Mouse (Mus musculus): Measurements from ENCODE around the gene Msl1. TPM values are rescaled to one million over a fixed set of nuclear protein-coding genes. Genes with fewer than 3 reads are reported as not detected.

Msl1 gene
- polyA plus RNA-seq, 1 experiment: 35.6 TPM

GRCm38 (mm10) chr11:98797909-98798308 lies 2.6 kb downstream of the Msl1 start:
- Histone ChIP-seq H3K36me3 (ENCODE audit: control insufficient read depth, insufficient read depth) (peaks cover 18% of the 10 kb centered on the region), H3ac (ENCODE audit: control insufficient read depth, insufficient read length) (no peak overlapping the region), H3K4me3 (peak overlapping the region; percentile 89), H3K79me2 (ENCODE audit: control insufficient read depth, insufficient read depth) (peaks cover 54% of the 10 kb centered on the region), H3K27me3 (ENCODE audit: control insufficient read depth, insufficient read depth, insufficient read length) (no peaks in the 10 kb centered on the region), H3K4me2 (ENCODE audit: low read depth) (peak overlapping the region; percentile 95)
- TF ChIP-seq TCF12 (IDR thresholded peaks at IDR 0.05; ENCODE audit: insufficient read depth, poor library complexity, severe bottlenecking) (no peak), SRF (IDR thresholded peaks at IDR 0.05; ENCODE audit: control insufficient read depth, insufficient read length, low read depth) (no peak), MYOG (IDR thresholded peaks at IDR 0.05; ENCODE audit: control insufficient read depth in 1 of 3, insufficient read depth in 1 of 3, insufficient read length in 2 of 3, low read depth in 2 of 3) (no peak), REST (IDR thresholded peaks at IDR 0.05; ENCODE audit: insufficient read depth, insufficient read length) (no peak), MYOD1 (IDR thresholded peaks at IDR 0.05; ENCODE audit: control insufficient read depth in 1 of 3, insufficient read length in 2 of 3, low read depth in 2 of 3) (no peak), E2F4 (IDR thresholded peaks at IDR 0.05; ENCODE audit: insufficient read depth) (no peak), POLR2AphosphoS2 (IDR thresholded peaks at IDR 0.05; ENCODE audit: insufficient read length, low read depth) (no peak), USF1 (IDR thresholded peaks at IDR 0.05; ENCODE audit: low read depth) (no peak), MAX (IDR thresholded peaks at IDR 0.05; ENCODE audit: low read depth) (no peak), CEBPB (IDR thresholded peaks at IDR 0.05; ENCODE audit: insufficient read depth, poor library complexity, severe bottlenecking) (no peak), TCF3 (IDR thresholded peaks at IDR 0.05; ENCODE audit: insufficient read length, low read depth) (no peak), POLR2A (IDR thresholded peaks at IDR 0.05; ENCODE audit: insufficient read length, low read depth) (no peak)

- Histone ChIP-seq H3K27me3 (ENCODE audit: control insufficient read depth, insufficient read depth, insufficient read length) (no peaks in the 10 kb centered on the region), H3K79me2 (ENCODE audit: control insufficient read depth, insufficient read depth) (peaks cover 19% of the 10 kb centered on the region), H3K4me2 (ENCODE audit: low read depth) (no peak within 1 kb of the TSS), H3K36me3 (ENCODE audit: control insufficient read depth, insufficient read depth) (peaks cover 56% of the 10 kb centered on the region), H3K4me3 (no peak within 1 kb of the TSS), H3ac (ENCODE audit: control insufficient read depth, insufficient read length) (no peak within 1 kb of the TSS)
- no peak for TF ChIP-seq MAX (IDR thresholded peaks at IDR 0.05; ENCODE audit: low read depth)
- no peak for TF ChIP-seq SRF (IDR thresholded peaks at IDR 0.05; ENCODE audit: control insufficient read depth, insufficient read length, low read depth)
- TF ChIP-seq TCF3 (IDR thresholded peaks at IDR 0.05; ENCODE audit: insufficient read length, low read depth): no peak
- TF ChIP-seq MYOD1 (IDR thresholded peaks at IDR 0.05; ENCODE audit: control insufficient read depth in 1 of 3, insufficient read length in 2 of 3, low read depth in 2 of 3): no peak
- no peak for TF ChIP-seq MYOG (IDR thresholded peaks at IDR 0.05; ENCODE audit: control insufficient read depth in 1 of 3, insufficient read depth in 1 of 3, insufficient read length in 2 of 3, low read depth in 2 of 3)
- TF ChIP-seq TCF12 (IDR thresholded peaks at IDR 0.05; ENCODE audit: insufficient read depth, poor library complexity, severe bottlenecking): no peak
- TF ChIP-seq POLR2A (IDR thresholded peaks at IDR 0.05; ENCODE audit: insufficient read length, low read depth): no peak
- TF ChIP-seq REST (IDR thresholded peaks at IDR 0.05; ENCODE audit: insufficient read depth, insufficient read length): no peak
- no peak for TF ChIP-seq USF1 (IDR thresholded peaks at IDR 0.05; ENCODE audit: low read depth)
- TF ChIP-seq E2F4 (IDR thresholded peaks at IDR 0.05; ENCODE audit: insufficient read depth): no peak
- no peak for TF ChIP-seq POLR2AphosphoS2 (IDR thresholded peaks at IDR 0.05; ENCODE audit: insufficient read length, low read depth)
- no peak for TF ChIP-seq CEBPB (IDR thresholded peaks at IDR 0.05; ENCODE audit: insufficient read depth, poor library complexity, severe bottlenecking)
Measured at GRCm38 (mm10) chr11:98804605-98805004, 9.3 kb downstream of the Msl1 start, which contains the start of gene Casc3. TSS of gene Casc3 (plus strand) at chr11:98804905.

GRCm38 (mm10) chr11:98808417-98808816 lies 13.1 kb downstream of the Msl1 start:
- H3K27me3 ChIP-seq (ENCODE audit: control insufficient read depth, insufficient read depth, insufficient read length): no peaks in the 10 kb centered on the region
- peaks cover 42% of the 10 kb centered on the region for H3K36me3 ChIP-seq (ENCODE audit: control insufficient read depth, insufficient read depth)
- peaks cover 34% of the 10 kb centered on the region for H3K79me2 ChIP-seq (ENCODE audit: control insufficient read depth, insufficient read depth)
- TF ChIP-seq POLR2AphosphoS2 (IDR thresholded peaks at IDR 0.05; ENCODE audit: insufficient read length, low read depth): no peak
- no peak for TF ChIP-seq TCF3 (IDR thresholded peaks at IDR 0.05; ENCODE audit: insufficient read length, low read depth)
- no peak for TF ChIP-seq POLR2A (IDR thresholded peaks at IDR 0.05; ENCODE audit: insufficient read length, low read depth)
- H3ac ChIP-seq (ENCODE audit: control insufficient read depth, insufficient read length): no peak overlapping the region
- H3K4me2 ChIP-seq (ENCODE audit: low read depth): peak overlapping the region; percentile 86
- H3K4me3 ChIP-seq: peak overlapping the region; percentile 65

DNA sequence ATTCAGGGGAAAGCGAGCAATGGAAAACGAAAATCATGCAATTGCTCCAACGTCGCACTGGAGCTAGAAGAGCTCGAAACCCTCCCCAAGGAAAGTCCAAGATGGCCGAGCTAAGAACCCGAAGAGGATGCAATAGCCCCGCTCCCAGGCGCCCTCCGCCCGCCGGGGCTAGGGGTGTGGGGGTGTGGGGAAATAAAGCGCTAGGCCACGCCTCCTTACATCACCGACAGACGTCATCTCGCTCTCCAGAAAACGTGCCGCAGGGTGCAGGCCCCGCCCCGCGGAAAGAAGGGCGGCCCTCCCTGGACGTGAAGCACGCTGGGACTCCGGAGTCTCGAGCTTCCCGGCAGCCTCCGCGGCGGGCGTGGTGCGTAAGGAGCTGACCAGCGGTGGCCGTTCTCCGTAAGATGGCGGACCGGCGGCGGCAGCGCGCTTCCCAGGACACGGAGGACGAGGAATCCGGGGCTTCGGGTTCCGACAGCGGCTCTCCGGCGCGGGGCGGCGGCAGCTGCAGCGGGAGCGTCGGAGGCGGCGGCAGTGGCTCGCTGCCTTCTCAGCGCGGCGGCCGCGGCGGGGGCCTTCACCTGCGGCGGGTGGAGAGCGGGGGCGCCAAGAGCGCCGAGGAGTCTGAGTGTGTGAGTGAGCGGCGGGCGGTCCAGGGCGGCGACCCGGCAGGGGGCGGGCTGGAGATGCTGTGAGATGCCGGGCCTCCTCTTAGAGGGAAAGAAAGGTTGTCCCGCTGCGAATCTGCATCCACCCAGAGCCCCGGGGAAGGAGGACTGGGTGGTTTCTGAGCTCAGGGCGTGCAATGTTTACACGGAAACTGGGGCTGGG lies 14.4 kb downstream of the Msl1 start:
- peak overlapping the region; percentile 65 for H3K4me3 ChIP-seq
- peaks cover 40% of the 10 kb centered on the region for H3K36me3 ChIP-seq (ENCODE audit: control insufficient read depth, insufficient read depth)
- peak overlapping the region; percentile 91 for H3K4me2 ChIP-seq (ENCODE audit: low read depth)
- peaks cover 47% of the 10 kb centered on the region for H3K79me2 ChIP-seq (ENCODE audit: control insufficient read depth, insufficient read depth)
- peak overlapping the region; percentile 62 for H3ac ChIP-seq (ENCODE audit: control insufficient read depth, insufficient read length)
- no peaks in the 10 kb centered on the region for H3K27me3 ChIP-seq (ENCODE audit: control insufficient read depth, insufficient read depth, insufficient read length)
- peak; percentile 72 for TF ChIP-seq REST (IDR thresholded peaks at IDR 0.05; ENCODE audit: insufficient read depth, insufficient read length)
- TF ChIP-seq MYOG (IDR thresholded peaks at IDR 0.05; ENCODE audit: control insufficient read depth in 1 of 3, insufficient read depth in 1 of 3, insufficient read length in 2 of 3, low read depth in 2 of 3): peak in 1 of 3 experiments; percentile 43
- TF ChIP-seq SRF (IDR thresholded peaks at IDR 0.05; ENCODE audit: control insufficient read depth, insufficient read length, low read depth): peak; percentile 51
- TF ChIP-seq MYOD1 (IDR thresholded peaks at IDR 0.05; ENCODE audit: control insufficient read depth in 1 of 3, insufficient read length in 2 of 3, low read depth in 2 of 3): peak in 1 of 3 experiments; percentile 11
- TF ChIP-seq CEBPB (IDR thresholded peaks at IDR 0.05; ENCODE audit: insufficient read depth, poor library complexity, severe bottlenecking): no peak
- TF ChIP-seq USF1 (IDR thresholded peaks at IDR 0.05; ENCODE audit: low read depth): no peak
- peak; percentile 98 for TF ChIP-seq POLR2AphosphoS2 (IDR thresholded peaks at IDR 0.05; ENCODE audit: insufficient read length, low read depth)
- TF ChIP-seq POLR2A (IDR thresholded peaks at IDR 0.05; ENCODE audit: insufficient read length, low read depth): peak; percentile 97
